Mouse (Mus musculus) liver, embryonic 14.5 days (tissue): ENCODE measurements at regions not wholly inside any gene's neighbourhood (a gene's known extent, or its start where the extent isn't known, plus 50 kb on each side); places are given as distances from the start of the nearest gene placed in this dataset.

Experiments
- ATAC-seq: fragments of 200-750 bp; cut with Nextera tagmentation; 2 replicates; pipeline ENCODE4 v1.8.0; 2017; ENCODE audit warnings: moderate number of reproducible peaks, mild to moderate bottlenecking, moderate library complexity; ENCODE audit not compliant: insufficient read depth
- DNase-seq, 3 experiments: peaks; one replicate each; pipeline ENCODE4 v3.0.0-alpha.2; 2012 to 2013; ENCODE audit warnings: low read depth in 3 of 3, low spot score in 3 of 3
- H3K27ac ChIP-seq: fragments of 300-500 bp; sonication (generic); 2 replicates; pipeline ENCODE4 v1.5.1; 2014; ENCODE audit warnings: moderate library complexity, mild to moderate bottlenecking, control low read depth, inconsistent platforms
- H3K27me3 ChIP-seq: fragments of 300-500 bp; sonication (generic); 2 replicates; pipeline ENCODE4 v1.6.1; 2014; ENCODE audit warnings: mild to moderate bottlenecking, low read length, moderate library complexity; ENCODE audit not compliant: control insufficient read depth, insufficient read depth
- H3K36me3 ChIP-seq: fragments of 300-500 bp; sonication (generic); replicated peaks from 2 replicates; pipeline ENCODE4 v1.6.1; 2014; ENCODE audit warnings: low read depth; ENCODE audit not compliant: control insufficient read depth, insufficient read depth
- H3K4me1 ChIP-seq, 2 experiments: fragments of 200-500 bp in 1 of 2; fragments of 300-500 bp in 1 of 2; sonication (generic) in 1 of 2; replicated peaks; 2 replicates each; pipeline ENCODE4 v1.6.1; 2012 to 2014; ENCODE audit warnings: antibody characterized with exemption in 1 of 2, inconsistent platforms in 1 of 2, low read length in 1 of 2; ENCODE audit not compliant: control insufficient read depth in 2 of 2, insufficient read depth in 2 of 2
- H3K4me2 ChIP-seq: fragments of 300-500 bp; sonication (generic); 2 replicates; pipeline ENCODE4 v1.6.1; 2014; ENCODE audit warnings: low read depth, mild to moderate bottlenecking, control low read depth, moderate library complexity
- H3K4me3 ChIP-seq, 2 experiments: fragments of 200-500 bp in 1 of 2; fragments of 300-500 bp in 1 of 2; sonication (generic) in 1 of 2; 2 replicates each; pipeline ENCODE4 v1.5.1; 2012 to 2014; ENCODE audit warnings: low read depth in 2 of 2, low read length in 2 of 2, mild to moderate bottlenecking in 2 of 2, control low read depth in 1 of 2, inconsistent platforms in 1 of 2, moderate library complexity in 1 of 2; ENCODE audit not compliant: insufficient read depth in 1 of 2
- H3K9ac ChIP-seq: fragments of 300-500 bp; sonication (generic); replicated peaks from 2 replicates; pipeline ENCODE4 v1.6.1; 2014; ENCODE audit warnings: mild to moderate bottlenecking, control low read depth, moderate library complexity
- H3K9me3 ChIP-seq: fragments of 300-500 bp; sonication (generic); 2 replicates; pipeline ENCODE4 v1.6.1; 2016; ENCODE audit warnings: low read length, mixed read lengths; ENCODE audit not compliant: control insufficient read depth
- CTCF ChIP-seq: IDR thresholded peaks from 2 replicates; pipeline ENCODE4 v1.5.1; 2016; ENCODE audit warnings: antibody characterized with exemption, low read depth, control low read depth
- EP300 ChIP-seq: IDR thresholded peaks from 2 replicates; pipeline ENCODE4 v1.6.1; 2016; ENCODE audit warnings: antibody characterized with exemption, low read depth
- WGBS: fragments of 180-500 bp; shearing (Covaris S2); extraction: QIAGEN DNeasy Blood & Tissue Kit; methylation state at CpG from one replicate; pipeline ENCODE4 v1.1.7; 2014; ENCODE audit not compliant: insufficient replicate concordance; 5-methylcytosine and 5-hydroxymethylcytosine counted together

- 15% methylated on average over 3 of the region's 3 CpGs for WGBS
- peaks cover 0 to 15% of the 10 kb centered on the region in 2 experiments; a peak in 3 of 4 replicates for H3K4me1 ChIP-seq
- H3K9me3 ChIP-seq = no peaks in the 10 kb centered on the region
Measured at GRCm38 (mm10) chr12:25272752-25273125, 175.8 kb upstream of the Id2 start.

GRCm38 (mm10) chr12:25272114-25272751, 175.3 kb upstream of the Id2 start:
- TF ChIP-seq EP300 (no peak), CTCF (no peak)
- peaks cover 0 to 15% of the 10 kb centered on the region in 2 experiments; a peak in 3 of 4 replicates for H3K4me1 ChIP-seq
- no peak overlapping the region for H3K4me3 ChIP-seq
- no peak overlapping the region for H3K27ac ChIP-seq
- no peak overlapping the region for H3K4me2 ChIP-seq
- H3K27me3 ChIP-seq = no peaks in the 10 kb centered on the region
- H3K9me3 ChIP-seq = no peaks in the 10 kb centered on the region
- WGBS = 39% methylated on average over 6 of the region's 6 CpGs
- no peaks in the 10 kb centered on the region for H3K36me3 ChIP-seq
- no peak for ATAC-seq
- H3K9ac ChIP-seq = no peak overlapping the region
- no peak for DNase-seq

More at GRCm38 (mm10) chr12:25272752-25273125, 175.8 kb upstream of the Id2 start:
- Histone ChIP-seq H3K9ac (no peak overlapping the region), H3K4me2 (no peak overlapping the region), H3K36me3 (no peaks in the 10 kb centered on the region), H3K4me3 (no peak overlapping the region), H3K27me3 (no peaks in the 10 kb centered on the region), H3K27ac (no peak overlapping the region)
- TF ChIP-seq CTCF (no peak), EP300 (no peak)
- ATAC-seq (no peak), DNase-seq (no peak)

GRCm38 (mm10) chr12:25269878-25270277, 172.9 kb upstream of the Id2 start:
- TF ChIP-seq CTCF (no peak), EP300 (no peak)
- Histone ChIP-seq H3K9ac (no peak overlapping the region), H3K4me1 (peaks cover 0 to 15% of the 10 kb centered on the region in 2 experiments; a peak in 3 of 4 replicates), H3K4me3 (no peak overlapping the region), H3K36me3 (no peaks in the 10 kb centered on the region), H3K4me2 (no peak overlapping the region), H3K27ac (no peak overlapping the region), H3K9me3 (no peaks in the 10 kb centered on the region), H3K27me3 (no peaks in the 10 kb centered on the region)
- DNase-seq (no peak), ATAC-seq (no peak)
- WGBS = 5% methylated on average over 3 of the region's 3 CpGs

- Histone ChIP-seq H3K9me3 (no peaks in the 10 kb centered on the region), H3K36me3 (no peaks in the 10 kb centered on the region), H3K4me3 (no peak overlapping the region), H3K27me3 (no peaks in the 10 kb centered on the region), H3K9ac (no peak overlapping the region), H3K4me1 (peaks cover 0 to 15% of the 10 kb centered on the region in 2 experiments; a peak in 3 of 4 replicates), H3K27ac (no peak overlapping the region), H3K4me2 (no peak overlapping the region)
- ATAC-seq (no peak), DNase-seq (no peak)
- WGBS = 29% methylated on average over 18 of the region's 18 CpGs
- no peak for TF ChIP-seq EP300
- TF ChIP-seq CTCF = no peak
Measured at GRCm38 (mm10) chr12:25268871-25269850, 172.2 kb upstream of the Id2 start.

- no peak for ATAC-seq
- H3K4me2 ChIP-seq = no peak overlapping the region
- DNase-seq = no peak
- no peak overlapping the region for H3K4me3 ChIP-seq
- H3K36me3 ChIP-seq = no peaks in the 10 kb centered on the region
- TF ChIP-seq EP300 (no peak), CTCF (no peak)
- 22% methylated on average over 7 of the region's 7 CpGs for WGBS
- H3K4me1 ChIP-seq = peaks cover 0 to 15% of the 10 kb centered on the region in 2 experiments; a peak in 3 of 4 replicates
- H3K27me3 ChIP-seq = no peaks in the 10 kb centered on the region
- H3K9me3 ChIP-seq = no peaks in the 10 kb centered on the region
- no peak overlapping the region for H3K9ac ChIP-seq
- H3K27ac ChIP-seq = no peak overlapping the region
Measured at GRCm38 (mm10) chr12:25268323-25268722, 171.4 kb upstream of the Id2 start.
